Mouse (Mus musculus) E14TG2a.4 (cell line): ENCODE measurements around the gene Car11.

Experiments
- H3K27me3 ChIP-seq: 2 replicates; pipeline ENCODE4 v1.6.1; 2014; ENCODE audit warnings: low read length, control low read depth; ENCODE audit not compliant: insufficient read depth
- H3K36me3 ChIP-seq: 2 replicates; pipeline ENCODE4 v1.6.1; 2014; ENCODE audit warnings: low read length, control low read depth; ENCODE audit not compliant: insufficient read depth
- H3K4me1 ChIP-seq: replicated peaks from 2 replicates; pipeline ENCODE4 v1.6.1; 2014; ENCODE audit warnings: low read depth, low read length, control low read depth
- H3K4me3 ChIP-seq: replicated peaks from 2 replicates; pipeline ENCODE4 v1.5.1; 2014; ENCODE audit warnings: mild to moderate bottlenecking, low read length
- H3K9me3 ChIP-seq: 2 replicates; pipeline ENCODE4 v1.6.1; 2014; ENCODE audit warnings: low read length, control low read depth
- CTCF ChIP-seq: conservative IDR thresholded peaks from 2 replicates; pipeline ENCODE4 v1.5.1; 2014; ENCODE audit warnings: low read length
- NANOG ChIP-seq: IDR thresholded peaks from 2 replicates; pipeline ENCODE4 v1.6.1; 2014; ENCODE audit warnings: borderline replicate concordance, low read length, mixed read lengths
- POU5F1 ChIP-seq: IDR thresholded peaks from 2 replicates; pipeline ENCODE4 v1.6.1; 2014; ENCODE audit warnings: low read length, borderline replicate concordance

Car11 gene

GRCm38 (mm10) chr7:45685811-45686210 lies 13.8 kb upstream of the Car11 start:
- H3K9me3 ChIP-seq, result no peaks in the 10 kb centered on the region
- no peaks in the 10 kb centered on the region for H3K36me3 ChIP-seq
- peaks cover 24% of the 10 kb centered on the region for H3K27me3 ChIP-seq
- H3K4me3 ChIP-seq, result no peak overlapping the region
- TF ChIP-seq POU5F1, result no peak
- TF ChIP-seq NANOG, result no peak
- peaks cover 58% of the 10 kb centered on the region for H3K4me1 ChIP-seq

GRCm38 (mm10) chr7:45686841-45687240 lies 12.8 kb upstream of the Car11 start:
- H3K4me3 ChIP-seq, result no peak overlapping the region
- no peak for TF ChIP-seq POU5F1
- no peak for TF ChIP-seq CTCF
- no peak for TF ChIP-seq NANOG
- H3K9me3 ChIP-seq, result no peaks in the 10 kb centered on the region
- peaks cover 64% of the 10 kb centered on the region for H3K4me1 ChIP-seq
- H3K36me3 ChIP-seq, result no peaks in the 10 kb centered on the region
- H3K27me3 ChIP-seq, result peaks cover 35% of the 10 kb centered on the region

DNA sequence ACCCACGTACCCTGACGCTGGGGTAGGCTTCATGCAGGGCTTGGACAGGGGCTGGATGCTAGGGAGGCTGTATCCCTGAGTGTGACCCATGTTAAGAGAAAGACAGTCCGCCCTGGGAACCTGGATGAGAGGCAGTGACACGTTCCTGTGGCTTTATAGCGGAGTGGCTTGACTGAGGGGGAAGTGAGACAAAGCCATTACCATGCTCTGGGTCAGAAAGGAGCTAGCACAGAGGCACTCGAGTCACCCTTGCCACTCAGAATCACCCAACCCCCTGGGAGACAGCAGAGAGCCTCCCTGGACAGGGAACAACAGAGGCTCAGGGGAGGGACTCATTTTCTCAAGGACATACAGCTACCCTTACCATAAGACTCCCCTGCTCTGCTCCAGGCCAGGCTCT lies 10.5 kb upstream of the Car11 start:
- no peaks in the 10 kb centered on the region for H3K36me3 ChIP-seq
- H3K27me3 ChIP-seq, result peaks cover 57% of the 10 kb centered on the region
- TF ChIP-seq NANOG, result no peak
- TF ChIP-seq CTCF, result no peak
- no peak for TF ChIP-seq POU5F1

GRCm38 (mm10) chr7:45689800-45690199 lies 9.8 kb upstream of the Car11 start:
- Histone ChIP-seq H3K9me3 (no peaks in the 10 kb centered on the region), H3K36me3 (no peaks in the 10 kb centered on the region), H3K4me1 (peaks cover 43% of the 10 kb centered on the region), H3K4me3 (no peak overlapping the region), H3K27me3 (peaks cover 63% of the 10 kb centered on the region)
- no peak for TF ChIP-seq NANOG
- TF ChIP-seq POU5F1, result no peak
- TF ChIP-seq CTCF, result no peak

More for the DNA sequence above, 10.5 kb upstream of the Car11 start:
- Histone ChIP-seq H3K4me3 (no peak overlapping the region), H3K9me3 (no peaks in the 10 kb centered on the region), H3K4me1 (peaks cover 50% of the 10 kb centered on the region)

DNA sequence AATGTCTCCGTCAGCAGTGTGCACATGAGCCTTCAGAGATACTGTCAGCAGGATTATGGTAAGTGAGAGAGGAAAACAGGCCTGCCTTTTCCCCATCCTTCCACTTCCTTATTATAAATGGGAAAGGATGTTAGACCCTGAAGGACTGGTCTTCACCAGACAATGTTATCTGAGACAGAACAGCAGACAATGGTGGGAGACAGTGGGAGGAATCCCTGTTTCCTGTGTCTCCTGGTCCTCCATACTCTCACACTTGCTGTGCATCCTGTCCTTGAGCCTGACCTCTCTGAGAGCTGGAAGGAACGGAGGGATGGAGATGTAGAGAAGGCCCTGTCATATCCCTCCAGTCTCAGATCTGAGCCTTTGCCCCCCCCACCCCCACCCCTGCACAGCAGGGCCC lies 7.3 kb upstream of the Car11 start:
- Histone ChIP-seq H3K36me3 (no peaks in the 10 kb centered on the region), H3K4me3 (no peak overlapping the region), H3K4me1 (peaks cover 34% of the 10 kb centered on the region), H3K9me3 (peaks cover 6% of the 10 kb centered on the region; the same call in 1 of the 2 replicates), H3K27me3 (peaks cover 69% of the 10 kb centered on the region)
- no peak for TF ChIP-seq POU5F1
- no peak for TF ChIP-seq CTCF
- TF ChIP-seq NANOG, result no peak

DNA sequence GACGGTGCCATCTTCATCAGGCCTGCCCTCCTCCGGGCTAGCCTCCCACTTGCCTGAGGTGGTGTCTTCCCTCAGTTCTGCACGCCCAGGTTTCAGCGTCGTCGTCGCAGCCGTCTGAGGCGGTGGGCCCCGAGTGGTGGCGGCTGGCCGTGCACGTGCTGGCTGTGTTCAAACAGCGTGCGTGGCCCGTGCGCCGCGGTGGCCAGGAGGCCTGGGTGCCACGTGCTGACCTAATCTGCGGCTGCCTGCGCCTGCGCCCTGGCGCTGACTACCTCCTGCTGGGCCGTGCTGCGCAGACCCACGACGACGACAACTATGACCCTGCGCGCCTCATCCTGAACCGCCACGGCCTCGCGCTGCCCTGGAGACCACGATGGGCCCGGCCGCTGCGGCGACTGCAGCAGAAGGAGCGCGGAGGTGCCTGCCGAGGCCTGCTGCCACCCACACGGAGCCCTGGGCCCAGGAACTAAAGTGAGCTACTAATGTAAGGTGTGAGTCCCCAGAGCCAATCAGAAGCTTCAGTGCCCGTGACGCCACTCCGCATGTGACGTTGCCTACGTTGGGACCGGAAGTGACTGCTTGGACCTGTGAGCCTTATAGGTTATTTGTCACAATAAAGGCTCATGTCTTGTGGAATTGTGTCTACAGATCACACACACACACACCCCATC lies 5.6 kb upstream of the Car11 start, which contains the start of gene Sec1:
Gene Sec1, minus strand, starts transcription at position 482 of the 671 bp plus-strand sequence.
- Histone ChIP-seq H3K4me3 (peak within 1 kb of the TSS; percentile 53), H3K9me3 (peaks cover 6% of the 10 kb centered on the region; the same call in 1 of the 2 replicates)
- TF ChIP-seq POU5F1 (no peak), NANOG (no peak), CTCF (no peak)

DNA sequence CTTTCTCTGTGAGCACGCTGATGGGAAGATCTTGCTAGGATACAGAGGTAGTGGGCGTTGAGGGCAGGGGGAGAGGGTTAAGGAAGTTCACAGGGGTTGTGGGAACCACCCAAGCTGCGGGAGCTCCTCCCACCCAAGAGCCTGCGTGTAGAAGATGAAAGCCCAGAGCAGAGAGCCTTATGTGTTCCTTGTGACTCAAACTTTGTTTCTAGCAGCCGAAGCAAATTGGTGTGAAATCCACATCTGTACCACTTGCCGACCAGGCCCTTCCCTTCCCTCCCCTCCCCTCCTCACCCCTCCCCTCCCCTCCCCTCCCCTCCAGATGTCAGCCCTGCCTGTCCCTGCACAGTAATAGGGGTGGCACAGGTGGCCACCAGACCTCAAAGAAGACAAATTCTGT lies 4.5 kb upstream of the Car11 start:
- H3K27me3 ChIP-seq, result peaks cover 79% of the 10 kb centered on the region
- TF ChIP-seq NANOG (no peak), CTCF (no peak), POU5F1 (no peak)
- peaks cover 6% of the 10 kb centered on the region; the same call in 1 of the 2 replicates for H3K9me3 ChIP-seq
- H3K4me1 ChIP-seq, result peaks cover 32% of the 10 kb centered on the region
- no peak overlapping the region for H3K4me3 ChIP-seq
- no peaks in the 10 kb centered on the region for H3K36me3 ChIP-seq

More for the DNA sequence above, 5.6 kb upstream of the Car11 start, which contains the start of gene Sec1:
- Histone ChIP-seq H3K27me3 (peaks cover 79% of the 10 kb centered on the region), H3K36me3 (no peaks in the 10 kb centered on the region), H3K4me1 (peaks cover 33% of the 10 kb centered on the region)

DNA sequence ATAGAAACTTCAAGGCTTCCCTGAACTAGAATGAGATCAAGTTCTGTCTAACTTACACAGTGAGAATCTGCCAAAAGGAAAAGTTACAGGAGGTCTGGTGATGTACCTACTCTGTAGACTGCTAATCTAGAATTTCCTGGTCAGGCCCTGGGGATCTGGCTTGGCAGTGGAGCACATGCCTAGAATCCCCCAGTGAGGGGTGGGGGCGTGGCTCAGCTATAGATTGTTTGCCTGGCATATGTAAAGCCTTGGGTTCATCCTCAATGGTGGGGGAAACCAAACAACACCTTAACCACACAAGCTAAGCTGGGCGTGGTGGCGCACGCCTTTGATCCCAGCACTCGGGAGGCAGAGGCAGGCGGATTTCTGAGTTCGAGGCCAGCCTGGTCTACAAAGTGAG lies 1.7 kb upstream of the Car11 start:
- Histone ChIP-seq H3K36me3 (no peaks in the 10 kb centered on the region), H3K9me3 (peaks cover 6% of the 10 kb centered on the region; the same call in 1 of the 2 replicates), H3K4me3 (no peak overlapping the region), H3K27me3 (peaks cover 58% of the 10 kb centered on the region), H3K4me1 (peaks cover 42% of the 10 kb centered on the region)
- TF ChIP-seq NANOG (no peak), POU5F1 (no peak), CTCF (no peak)
